Mouse (Mus musculus): ENCODE measurements at regions not wholly inside any gene's neighbourhood (a gene's known extent, or its start where the extent isn't known, plus 50 kb on each side); places are given as distances from the start of the nearest gene placed in this dataset.

DNA sequence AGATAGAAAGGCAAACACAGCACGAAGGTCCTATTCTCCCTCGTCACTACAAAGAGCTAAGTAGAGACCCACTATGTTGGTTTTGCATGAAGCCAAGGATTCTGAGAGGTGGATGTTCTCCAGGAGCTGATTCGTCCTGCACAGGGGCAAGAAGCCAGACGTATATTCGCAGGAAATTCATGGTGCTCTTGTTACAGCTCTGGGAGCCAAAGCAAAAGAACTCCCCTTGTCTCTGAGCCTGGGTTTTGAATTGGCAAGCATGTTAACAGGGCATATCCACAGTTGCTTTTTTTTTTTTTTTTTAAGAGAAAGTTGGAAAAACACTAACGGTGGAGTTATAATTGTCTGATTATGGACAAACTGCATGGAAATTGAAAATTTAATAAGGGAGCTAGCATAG, 191.7 kb upstream of the Prickle1 start:
- DNase-seq (ENCODE audit: low spot score), result no peak

DNA sequence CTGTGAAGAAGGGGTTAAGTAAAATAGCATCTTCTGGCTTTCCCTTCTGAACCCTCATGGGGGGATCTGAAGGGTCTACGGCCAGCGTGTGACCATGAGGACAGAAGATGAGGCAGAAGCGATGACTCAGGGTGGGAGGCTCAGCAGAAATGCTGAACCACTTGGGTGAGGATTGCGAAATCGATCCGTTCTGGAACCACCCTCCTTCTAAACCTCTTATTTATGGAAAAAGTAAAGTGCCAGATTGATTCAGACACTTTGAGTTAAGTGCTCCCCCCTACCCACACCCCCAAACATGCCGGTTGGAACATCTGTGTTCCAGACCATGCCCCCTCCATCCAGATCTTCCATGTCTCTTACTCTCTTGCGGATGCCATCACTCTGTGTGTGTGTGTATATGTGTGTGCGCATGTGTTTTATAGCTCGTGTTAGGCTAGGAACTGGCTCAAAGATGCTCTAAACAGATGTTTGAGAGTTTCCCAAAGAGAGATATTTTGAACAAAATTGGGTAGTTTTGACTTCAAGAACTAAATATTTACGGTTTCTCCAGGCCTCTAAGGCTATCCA, 190.2 kb upstream of the Prickle1 start:
- no peak for DNase-seq (ENCODE audit: low spot score)

GRCm38 (mm10) chr15:93783736-93784135, 188.0 kb upstream of the Prickle1 start:
- no peak for DNase-seq (ENCODE audit: low spot score)

- DNase-seq (ENCODE audit: low spot score), result no peak
Measured at GRCm38 (mm10) chr15:93775199-93775745, 179.6 kb upstream of the Prickle1 start.

DNA sequence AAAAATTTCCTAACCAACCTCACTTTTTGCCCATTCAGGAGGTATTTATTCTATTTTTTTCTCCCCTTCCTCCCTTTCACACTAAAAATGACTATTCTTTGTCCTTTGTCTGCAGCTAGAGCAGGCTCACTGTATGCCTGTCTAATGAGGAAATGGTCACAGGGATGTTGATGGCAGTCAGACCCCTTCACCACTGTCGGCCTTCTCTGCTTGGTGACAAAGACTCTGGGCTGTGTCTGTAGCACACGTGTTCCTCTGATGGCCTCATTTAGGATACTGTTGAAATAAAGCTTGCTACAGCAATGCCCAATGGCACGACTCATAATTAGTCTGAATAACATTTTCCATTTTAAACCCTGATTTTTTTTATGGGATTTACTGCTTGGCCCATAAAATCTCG, 178.6 kb upstream of the Prickle1 start:
- no peak for DNase-seq (ENCODE audit: low spot score)

GRCm38 (mm10) chr15:93766981-93767380, 171.3 kb upstream of the Prickle1 start:
- no peak for DNase-seq (ENCODE audit: low spot score)

DNA sequence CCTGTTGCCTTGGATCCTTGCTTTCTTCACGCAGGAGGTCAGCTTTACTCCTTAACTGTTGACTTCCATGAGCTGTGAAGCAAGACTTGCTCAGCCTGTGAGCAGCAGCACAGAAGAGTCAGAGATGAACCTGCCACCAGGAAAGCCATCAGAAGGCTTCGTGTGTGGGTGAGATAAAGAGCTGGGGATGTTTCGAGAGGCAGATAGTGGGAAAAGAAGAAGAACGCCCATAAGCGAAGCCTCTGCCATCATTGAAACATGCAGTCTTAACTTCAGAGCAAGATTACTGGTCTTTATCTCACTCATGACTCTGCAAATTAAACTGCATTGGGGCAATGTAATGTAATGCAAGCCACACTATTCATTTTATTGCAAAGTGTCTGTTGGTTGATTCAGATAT, 167.4 kb upstream of the Prickle1 start:
- DNase-seq (ENCODE audit: low spot score), result no peak

DNA sequence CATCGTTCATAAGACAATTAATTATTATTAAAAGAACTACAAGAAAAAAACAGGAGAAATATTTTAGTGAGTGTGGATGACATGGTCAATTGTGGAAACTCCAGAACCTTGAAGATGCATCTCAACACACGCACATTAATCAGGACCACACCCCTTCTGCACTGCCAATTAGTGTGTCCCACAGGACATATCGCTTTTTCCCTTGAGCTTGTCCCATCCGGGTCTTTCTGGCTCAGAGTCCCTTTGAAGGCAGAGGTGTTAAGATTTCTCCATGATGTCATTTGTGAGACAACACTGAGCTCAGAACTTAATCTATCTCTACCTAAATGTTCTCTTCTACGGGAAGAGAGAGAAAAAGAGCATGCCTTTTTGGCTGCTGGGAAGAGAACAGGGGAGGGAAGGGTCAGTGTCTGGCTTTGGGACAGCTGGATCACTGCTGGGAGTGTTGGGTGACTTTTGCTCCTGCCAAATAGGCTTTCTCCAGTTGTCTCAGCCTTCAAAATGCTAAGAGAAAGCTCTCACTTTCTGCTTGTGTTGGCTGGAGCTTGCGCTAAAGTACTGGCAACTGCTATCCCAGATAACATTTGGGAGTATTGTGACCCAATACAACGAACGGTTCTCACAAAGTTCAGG, 162.6 kb upstream of the Prickle1 start:
- DNase-seq (ENCODE audit: low spot score), result no peak

- DNase-seq (ENCODE audit: low spot score), result no peak
Measured at GRCm38 (mm10) chr15:93755989-93756388, 160.3 kb upstream of the Prickle1 start.

DNA sequence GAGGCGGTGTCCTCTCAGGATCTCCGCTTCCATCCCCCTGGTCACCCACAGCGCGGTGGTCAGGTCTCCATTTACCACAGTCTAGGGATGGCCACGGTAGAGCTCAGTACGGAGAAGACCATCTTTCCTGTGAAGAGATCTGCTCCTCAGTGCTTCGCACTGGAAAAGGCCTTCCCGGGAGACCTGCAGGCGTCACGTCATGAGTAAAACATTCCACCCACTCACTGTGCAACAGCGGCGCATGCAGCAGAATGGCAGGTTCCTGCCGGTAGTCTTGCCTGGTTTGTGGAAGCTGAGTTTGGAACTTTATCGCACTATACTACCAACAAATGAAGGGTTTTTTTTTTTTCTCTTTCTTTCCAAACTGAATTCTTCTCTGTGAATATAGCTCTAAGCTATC, 156.1 kb upstream of the Prickle1 start:
- no peak for DNase-seq (ENCODE audit: low spot score)

DNA sequence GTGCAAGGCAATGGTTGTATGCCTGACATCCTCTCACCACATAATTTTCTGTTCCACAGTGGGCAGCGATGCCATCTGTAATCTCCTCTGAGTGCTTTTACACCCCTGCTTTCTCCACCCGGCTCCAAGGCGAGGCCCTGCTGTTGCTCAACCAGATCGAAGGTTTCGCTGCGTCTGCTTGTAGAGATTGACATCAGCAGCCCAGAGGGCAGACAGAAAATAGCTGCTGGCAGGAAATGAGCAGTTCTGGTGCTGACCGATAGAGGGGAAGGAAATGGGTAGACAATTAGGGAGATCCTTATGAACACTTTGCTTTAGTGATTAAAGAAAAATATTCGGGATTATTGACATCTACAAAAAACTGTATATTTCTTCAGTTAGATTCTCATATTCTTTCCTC, 155.3 kb upstream of the Prickle1 start:
- peak; percentile 33 for DNase-seq (ENCODE audit: low spot score)

- no peak for DNase-seq (ENCODE audit: low spot score)
Measured at GRCm38 (mm10) chr15:93744191-93744945, 148.7 kb upstream of the Prickle1 start.

DNA sequence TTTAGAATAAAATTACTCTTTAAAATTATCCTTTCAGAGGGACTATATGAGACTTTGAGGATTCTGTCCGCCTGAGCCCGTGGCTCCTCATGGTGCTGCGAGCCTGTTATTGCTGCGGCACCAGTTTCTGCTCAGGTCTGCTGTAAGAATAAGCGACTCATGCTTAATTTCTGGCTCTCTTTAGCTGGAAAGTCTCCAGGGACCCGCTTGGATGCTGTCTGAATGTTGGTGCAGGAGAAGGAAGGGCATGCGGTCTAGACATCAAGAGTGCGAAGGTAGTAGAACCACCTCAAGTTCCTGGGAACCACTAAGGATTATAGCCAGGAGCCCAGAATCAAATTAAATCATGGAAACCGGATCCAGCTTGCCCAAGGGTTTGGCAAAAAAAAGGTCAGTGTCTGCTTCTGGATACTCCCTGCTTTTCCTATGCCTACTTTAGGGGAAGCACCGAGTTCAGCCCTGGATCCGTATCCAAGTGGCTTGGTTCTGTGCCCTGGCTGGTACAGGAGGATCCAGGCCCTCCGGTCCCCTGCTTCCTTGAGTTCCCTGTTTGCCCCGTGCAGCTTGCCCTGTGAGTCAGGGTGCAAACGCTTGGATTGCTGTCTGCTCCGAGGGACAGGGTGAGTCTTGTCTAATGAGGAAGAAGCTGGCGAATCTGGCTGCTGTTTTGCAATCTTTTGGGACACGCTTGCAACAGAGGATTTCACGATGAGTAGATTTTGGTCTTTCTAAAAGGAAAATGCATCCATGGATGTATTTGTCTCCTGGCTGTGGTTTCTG, 138.2 kb upstream of the Prickle1 start:
- DNase-seq (ENCODE audit: low spot score), result peak; percentile 27

DNA sequence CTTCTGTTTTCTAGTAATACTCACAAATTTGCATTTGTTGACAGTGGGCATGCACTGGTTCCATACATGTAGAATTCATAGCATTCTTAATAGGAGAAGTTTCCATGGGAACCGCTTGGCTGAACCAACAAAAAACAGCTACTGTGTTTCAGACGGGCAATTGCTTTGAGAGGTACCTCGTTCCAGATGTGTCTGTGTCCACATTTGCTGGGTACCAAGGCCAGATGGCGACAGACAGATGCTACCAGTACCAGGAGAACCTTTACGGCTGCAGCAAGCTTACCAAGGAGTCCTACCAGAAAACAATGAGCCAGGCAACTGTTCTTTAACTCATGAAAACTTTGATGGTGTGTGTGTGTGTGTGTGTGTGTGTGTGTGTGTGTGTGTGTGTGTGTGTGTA, 137.1 kb upstream of the Prickle1 start:
- no peak for DNase-seq (ENCODE audit: low spot score)

DNA sequence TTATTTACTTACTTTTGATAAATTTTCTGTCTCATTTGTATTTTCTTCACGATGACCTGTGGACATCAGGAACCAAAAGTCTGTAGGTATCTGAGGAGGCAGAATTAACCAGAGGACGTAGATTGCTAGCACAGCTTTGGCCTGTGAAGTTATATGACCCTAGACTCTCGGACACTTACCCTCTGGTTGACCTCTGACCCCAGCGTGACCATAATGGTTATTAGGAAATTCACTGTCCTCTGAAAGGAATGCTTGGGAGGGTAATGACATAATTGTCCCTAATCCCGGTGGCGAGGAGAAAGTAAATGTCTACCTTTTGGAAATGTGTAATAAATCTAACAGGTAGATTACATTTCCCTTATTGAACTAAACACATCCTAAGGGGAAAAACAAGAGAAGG, 135.5 kb upstream of the Prickle1 start:
- no peak for DNase-seq (ENCODE audit: low spot score)

- DNase-seq (ENCODE audit: low spot score), result no peak
Measured at GRCm38 (mm10) chr15:93715443-93715842, 119.8 kb upstream of the Prickle1 start.

GRCm38 (mm10) chr15:93713428-93713827, 117.7 kb upstream of the Prickle1 start:
- DNase-seq (ENCODE audit: low spot score), result peak; percentile 70

GRCm38 (mm10) chr15:93712594-93712993, 116.9 kb upstream of the Prickle1 start:
- DNase-seq (ENCODE audit: low spot score), result no peak

- no peak for DNase-seq (ENCODE audit: low spot score)
Measured at GRCm38 (mm10) chr15:93711150-93711784, 115.6 kb upstream of the Prickle1 start.

GRCm38 (mm10) chr15:93710493-93711149, 114.9 kb upstream of the Prickle1 start:
- no peak for DNase-seq (ENCODE audit: low spot score)

- DNase-seq (ENCODE audit: low spot score), result no peak
Measured at GRCm38 (mm10) chr15:93706366-93706930, 110.8 kb upstream of the Prickle1 start.
